Mouse (Mus musculus) CH12.LX (cell line): ENCODE measurements at regions not wholly inside any gene's neighbourhood (a gene's known extent, or its start where the extent isn't known, plus 50 kb on each side); places are given as distances from the start of the nearest gene placed in this dataset.

Experiments
- CTCF ChIP-seq, 2 experiments: IDR thresholded peaks in 1 of 2; conservative IDR thresholded peaks in 1 of 2; 2 replicates each; pipeline ENCODE4 v1.5.1; 2011 to 2012; ENCODE audit warnings: low read depth in 2 of 2, low read length in 2 of 2, improper control_type of control experiment in 1 of 2, inconsistent platforms in 1 of 2, mild to moderate bottlenecking in 1 of 2, moderate library complexity in 1 of 2
- EP300 ChIP-seq: IDR thresholded peaks from 2 replicates; pipeline ENCODE4 v1.6.1; 2011; ENCODE audit warnings: low read length, improper control_type of control experiment
- JUND ChIP-seq: conservative IDR thresholded peaks from 2 replicates; pipeline ENCODE4 v1.6.1; 2011; ENCODE audit warnings: low read depth, low read length, improper control_type of control experiment
- RCOR1 ChIP-seq: conservative IDR thresholded peaks from 2 replicates; pipeline ENCODE4 v1.6.1; 2012; ENCODE audit warnings: low read depth, mild to moderate bottlenecking, inconsistent platforms, low read length, improper control_type of control experiment

GRCm38 (mm10) chr1:186031951-186032350, 85.2 kb downstream of the Lyplal1 start:
- TF ChIP-seq CTCF (conservative IDR thresholded peaks at IDR 0.05 in 1 of 2, IDR thresholded peaks at IDR 0.05 in 1 of 2; ENCODE audit: low read depth in 2 of 2, low read length in 2 of 2) (no peak), EP300 (no peak), RCOR1 (no peak), JUND (no peak)
